Mouse (Mus musculus): ENCODE measurements around the gene Tlcd1. TPM values are rescaled to one million over a fixed set of nuclear protein-coding genes. Genes with fewer than 3 reads are reported as not detected.

Gene Tlcd1
- polyA plus RNA-seq, 1 experiment from 2014 or later: 6.9 TPM

DNA sequence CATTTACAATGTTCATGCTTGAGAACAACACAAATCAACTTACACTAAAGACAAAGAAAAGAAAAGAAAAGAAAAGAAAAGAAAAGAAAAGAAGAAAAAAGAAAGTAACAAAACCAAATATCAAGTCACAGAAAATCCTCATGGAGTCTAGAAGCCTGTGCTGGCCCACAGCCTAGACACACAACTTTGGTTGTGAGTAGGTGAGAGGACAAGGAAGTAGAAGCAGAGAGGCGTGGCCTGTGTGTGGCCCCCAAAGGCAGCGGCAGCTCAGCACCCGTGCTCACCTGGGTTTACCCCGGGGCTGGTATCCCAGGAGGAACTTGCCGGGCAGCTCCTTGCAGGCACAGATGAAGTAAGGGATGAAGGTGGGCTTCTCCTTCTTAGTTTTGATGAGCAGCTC is 35.0 kb downstream of the Tlcd1 start:
- WGBS: 93% methylated on average over 5 of the region's 5 CpGs

GRCm38 (mm10) chr11:78213086-78213817 is 36.7 kb downstream of the Tlcd1 start:
- H3K9ac ChIP-seq (replicated peaks; ENCODE audit: low read length): no peak overlapping the region
- DNase-seq (no peak), ATAC-seq (ENCODE audit: low FRiP score, low TSS enrichment) (no peak)
- no peaks in the 10 kb centered on the region for H3K27me3 ChIP-seq (ENCODE audit: control insufficient read depth, insufficient read depth, low read length)
- H3K4me3 ChIP-seq (replicated peaks; ENCODE audit: low read depth, low read length): no peak overlapping the region
- no peaks in the 10 kb centered on the region for H3K4me1 ChIP-seq (ENCODE audit: control insufficient read depth, insufficient read depth, low read length)
- H3K27ac ChIP-seq (replicated peaks; ENCODE audit: low read depth, low read length): no peak overlapping the region
- no peaks in the 10 kb centered on the region for H3K9me3 ChIP-seq (ENCODE audit: control insufficient read depth, low read length)
- 95% methylated on average over 14 of the region's 14 CpGs for WGBS
- no peak overlapping the region for H3K4me2 ChIP-seq (ENCODE audit: low read length)
- H3K36me3 ChIP-seq (ENCODE audit: control insufficient read depth, insufficient read depth, low read length): peaks cover 100% of the 10 kb centered on the region

More for the DNA sequence above, 35.0 kb downstream of the Tlcd1 start:
- ATAC-seq (ENCODE audit: low FRiP score, low TSS enrichment) (no peak), DNase-seq (no peak)
- H3K36me3 ChIP-seq (ENCODE audit: control insufficient read depth, insufficient read depth, low read length): peaks cover 100% of the 10 kb centered on the region
- no peak overlapping the region for H3K4me3 ChIP-seq (replicated peaks; ENCODE audit: low read depth, low read length)
- H3K9ac ChIP-seq (replicated peaks; ENCODE audit: low read length): no peak overlapping the region
- no peak overlapping the region for H3K27ac ChIP-seq (replicated peaks; ENCODE audit: low read depth, low read length)
- H3K4me2 ChIP-seq (ENCODE audit: low read length): no peak overlapping the region
- no peaks in the 10 kb centered on the region for H3K9me3 ChIP-seq (ENCODE audit: control insufficient read depth, low read length)
- H3K27me3 ChIP-seq (ENCODE audit: control insufficient read depth, insufficient read depth, low read length): no peaks in the 10 kb centered on the region
- no peaks in the 10 kb centered on the region for H3K4me1 ChIP-seq (ENCODE audit: control insufficient read depth, insufficient read depth, low read length)

GRCm38 (mm10) chr11:78215709-78216317 is 39.3 kb downstream of the Tlcd1 start:
- Histone ChIP-seq H3K9me3 (ENCODE audit: control insufficient read depth, low read length) (no peaks in the 10 kb centered on the region), H3K27ac (replicated peaks; ENCODE audit: low read depth, low read length) (no peak overlapping the region), H3K36me3 (ENCODE audit: control insufficient read depth, insufficient read depth, low read length) (peaks cover 100% of the 10 kb centered on the region), H3K4me1 (ENCODE audit: control insufficient read depth, insufficient read depth, low read length) (no peaks in the 10 kb centered on the region), H3K4me3 (replicated peaks; ENCODE audit: low read depth, low read length) (no peak overlapping the region), H3K27me3 (ENCODE audit: control insufficient read depth, insufficient read depth, low read length) (no peaks in the 10 kb centered on the region), H3K4me2 (ENCODE audit: low read length) (no peak overlapping the region), H3K9ac (replicated peaks; ENCODE audit: low read length) (no peak overlapping the region)
- DNase-seq (no peak), ATAC-seq (ENCODE audit: low FRiP score, low TSS enrichment) (no peak)
- 92% methylated on average over 11 of the region's 11 CpGs for WGBS

GRCm38 (mm10) chr11:78223586-78223985 is 47.1 kb downstream of the Tlcd1 start:
- no peaks in the 10 kb centered on the region for H3K9me3 ChIP-seq (ENCODE audit: control insufficient read depth, low read length)
- 95% methylated on average over 4 of the region's 4 CpGs for WGBS
- H3K27ac ChIP-seq (replicated peaks; ENCODE audit: low read depth, low read length): no peak overlapping the region
- no peak overlapping the region for H3K9ac ChIP-seq (replicated peaks; ENCODE audit: low read length)
- no peaks in the 10 kb centered on the region for H3K27me3 ChIP-seq (ENCODE audit: control insufficient read depth, insufficient read depth, low read length)
- ATAC-seq (ENCODE audit: low FRiP score, low TSS enrichment) (no peak), DNase-seq (no peak)
- peaks cover 98% of the 10 kb centered on the region for H3K36me3 ChIP-seq (ENCODE audit: control insufficient read depth, insufficient read depth, low read length)
- H3K4me2 ChIP-seq (ENCODE audit: low read length): no peak overlapping the region
- H3K4me3 ChIP-seq (replicated peaks; ENCODE audit: low read depth, low read length): no peak overlapping the region
- H3K4me1 ChIP-seq (ENCODE audit: control insufficient read depth, insufficient read depth, low read length): no peaks in the 10 kb centered on the region

Small RNA genes lying within 50 kb of the gene (microRNA-seq; reads per million reads assigned to microRNA genes)
- not detected for gene Mir7653

Other genes with a start within 250 kb of the Tlcd1 start
- 121 and 124 TPM in 2 replicates for gene Sez6, start 245.9 kb upstream of the Tlcd1 start, polyA plus RNA-seq (2014; fragmentation: Nextera tagmentation; extraction: Ambion mirVana)
- gene Phf12, start 194.0 kb upstream of the Tlcd1 start, polyA plus RNA-seq (2014; fragmentation: Nextera tagmentation; extraction: Ambion mirVana): 18.5 and 20.3 TPM in 2 replicates
- gene Dhrs13, start 144.4 kb upstream of the Tlcd1 start, polyA plus RNA-seq (2014; fragmentation: Nextera tagmentation; extraction: Ambion mirVana): 51.3 and 62.5 TPM in 2 replicates
- 57.4 and 64.8 TPM in 2 replicates for gene Flot2, start 138.8 kb upstream of the Tlcd1 start, polyA plus RNA-seq (2014; fragmentation: Nextera tagmentation; extraction: Ambion mirVana)
- 33.2 and 35.8 TPM in 2 replicates for gene Eral1, start 96.3 kb upstream of the Tlcd1 start, polyA plus RNA-seq (2014; fragmentation: Nextera tagmentation; extraction: Ambion mirVana)
- 29.3 and 30.4 TPM in 2 replicates for gene Fam222b, start 82.1 kb upstream of the Tlcd1 start, polyA plus RNA-seq (2014; fragmentation: Nextera tagmentation; extraction: Ambion mirVana)
- 68.4 and 103 TPM in 2 replicates for gene Traf4, start 11.1 kb upstream of the Tlcd1 start, polyA plus RNA-seq (2014; fragmentation: Nextera tagmentation; extraction: Ambion mirVana)
- gene Nek8, start within 50 bp of the Tlcd1 start, polyA plus RNA-seq (2014; fragmentation: Nextera tagmentation; extraction: Ambion mirVana): 3.9 and 4.2 TPM in 2 replicates
- gene Rpl23a, start 6.9 kb downstream of the Tlcd1 start, polyA plus RNA-seq (2014; fragmentation: Nextera tagmentation; extraction: Ambion mirVana): 977 and 1,164 TPM in 2 replicates
- gene Rab34, start 11.7 kb downstream of the Tlcd1 start, polyA plus RNA-seq (2014; fragmentation: Nextera tagmentation; extraction: Ambion mirVana): 51.7 and 53.3 TPM in 2 replicates
- 0.97 and 1.0 TPM in 2 replicates for gene Proca1, start 16.7 kb downstream of the Tlcd1 start, polyA plus RNA-seq (2014; fragmentation: Nextera tagmentation; extraction: Ambion mirVana)
- gene Sdf2, start 69.0 kb downstream of the Tlcd1 start, polyA plus RNA-seq (2014; fragmentation: Nextera tagmentation; extraction: Ambion mirVana): 84.5 and 99.1 TPM in 2 replicates
- 21.2 and 29.5 TPM in 2 replicates for gene Supt6, start 69.3 kb downstream of the Tlcd1 start, polyA plus RNA-seq (2014; fragmentation: Nextera tagmentation; extraction: Ambion mirVana)
- gene 2610507B11Rik, start 85.0 kb downstream of the Tlcd1 start, polyA plus RNA-seq (2014; fragmentation: Nextera tagmentation; extraction: Ambion mirVana): 52.8 and 72.1 TPM in 2 replicates
- 0.15 and 0.34 TPM in 2 replicates for gene BC030499, start 114.1 kb downstream of the Tlcd1 start, polyA plus RNA-seq (2014; fragmentation: Nextera tagmentation; extraction: Ambion mirVana)
- 5.8 and 8.7 TPM in 2 replicates for gene Spag5, start 124.8 kb downstream of the Tlcd1 start, polyA plus RNA-seq (2014; fragmentation: Nextera tagmentation; extraction: Ambion mirVana)
- 71.2 and 89.5 TPM in 2 replicates for gene Aldoc, start 146.3 kb downstream of the Tlcd1 start, polyA plus RNA-seq (2014; fragmentation: Nextera tagmentation; extraction: Ambion mirVana)
- 54.7 and 63.6 TPM in 2 replicates for gene Pigs, start 151.7 kb downstream of the Tlcd1 start, polyA plus RNA-seq (2014; fragmentation: Nextera tagmentation; extraction: Ambion mirVana)
- gene Unc119, start 166.8 kb downstream of the Tlcd1 start, polyA plus RNA-seq (2014; fragmentation: Nextera tagmentation; extraction: Ambion mirVana): 78.3 and 98.1 TPM in 2 replicates
- gene Foxn1, start 209.8 kb downstream of the Tlcd1 start, polyA plus RNA-seq (2014; fragmentation: Nextera tagmentation; extraction: Ambion mirVana): not detected in 2 replicates
- not detected in 2 replicates for gene Slc13a2, start 245.5 kb downstream of the Tlcd1 start, polyA plus RNA-seq (2014; fragmentation: Nextera tagmentation; extraction: Ambion mirVana)

Data from midbrain, embryonic 14.5 days (tissue).